Mouse (Mus musculus) ES-E14 (cell line): ENCODE data around the gene Sos2.

Experiments
- CHD2 ChIP-seq: IDR thresholded peaks from 2 replicates; pipeline ENCODE4 v1.6.1; 2014; ENCODE audit warnings: mild to moderate bottlenecking, low read depth, low read length, inconsistent platforms
- MAFK ChIP-seq: IDR thresholded peaks from 2 replicates; pipeline ENCODE4 v1.6.1; 2014; ENCODE audit warnings: mild to moderate bottlenecking, low read depth, low read length, inconsistent platforms; ENCODE audit not compliant: insufficient read depth

DNA sequence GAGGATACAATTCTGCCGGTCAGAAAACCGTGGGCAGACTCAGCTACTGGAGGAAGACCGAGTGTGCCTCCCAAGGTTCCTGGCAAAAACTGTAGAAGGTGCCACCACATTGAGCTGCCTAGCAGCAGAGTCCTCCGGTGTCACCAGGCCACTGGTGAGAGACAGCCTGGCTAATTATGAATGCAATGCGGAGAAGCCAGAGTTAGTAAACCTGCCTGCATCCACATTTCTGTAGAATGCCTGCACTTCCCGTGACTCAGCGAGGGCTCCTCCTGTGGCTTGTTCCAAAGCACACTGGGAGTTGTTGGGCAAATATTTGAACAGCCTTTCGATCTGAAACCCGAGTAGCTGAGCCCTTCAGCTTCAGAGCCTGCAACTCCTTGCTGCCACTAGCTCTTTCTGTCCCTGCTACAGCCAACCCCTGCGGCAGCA lies 144.4 kb downstream of the Sos2 start:
- no peak for TF ChIP-seq CHD2
- no peak for TF ChIP-seq MAFK
